Mouse (Mus musculus) adrenal gland, postnatal 36 days (tissue): Measurements from ENCODE around the gene Tmem51. TPM values are rescaled to one million over a fixed set of nuclear protein-coding genes. Genes with fewer than 3 reads are reported as not detected.
A peak's percentile ranks its signal among the peaks of the same experiment; 100 is the strongest.
"Not testable (repeated sequence)": the region's sequence is repeated elsewhere in the genome, so short reads cannot be mapped to it uniquely, and the experiment has no call there.

Source experiments
- DNase-seq, 2 experiments: peaks; one replicate each; pipeline ENCODE4 v3.0.0; 2021; ENCODE audit warnings: mixed read lengths in 1 of 2
- total RNA-seq, 2 experiments: library from RNA; stranded (reverse); gene quantifications; 2 replicates each; pipeline ENCODE4 v1.2.3; 2021

Tmem51 gene
- total RNA-seq, 2 experiments from 2014 or later: 4.9 to 5.0 TPM

DNA sequence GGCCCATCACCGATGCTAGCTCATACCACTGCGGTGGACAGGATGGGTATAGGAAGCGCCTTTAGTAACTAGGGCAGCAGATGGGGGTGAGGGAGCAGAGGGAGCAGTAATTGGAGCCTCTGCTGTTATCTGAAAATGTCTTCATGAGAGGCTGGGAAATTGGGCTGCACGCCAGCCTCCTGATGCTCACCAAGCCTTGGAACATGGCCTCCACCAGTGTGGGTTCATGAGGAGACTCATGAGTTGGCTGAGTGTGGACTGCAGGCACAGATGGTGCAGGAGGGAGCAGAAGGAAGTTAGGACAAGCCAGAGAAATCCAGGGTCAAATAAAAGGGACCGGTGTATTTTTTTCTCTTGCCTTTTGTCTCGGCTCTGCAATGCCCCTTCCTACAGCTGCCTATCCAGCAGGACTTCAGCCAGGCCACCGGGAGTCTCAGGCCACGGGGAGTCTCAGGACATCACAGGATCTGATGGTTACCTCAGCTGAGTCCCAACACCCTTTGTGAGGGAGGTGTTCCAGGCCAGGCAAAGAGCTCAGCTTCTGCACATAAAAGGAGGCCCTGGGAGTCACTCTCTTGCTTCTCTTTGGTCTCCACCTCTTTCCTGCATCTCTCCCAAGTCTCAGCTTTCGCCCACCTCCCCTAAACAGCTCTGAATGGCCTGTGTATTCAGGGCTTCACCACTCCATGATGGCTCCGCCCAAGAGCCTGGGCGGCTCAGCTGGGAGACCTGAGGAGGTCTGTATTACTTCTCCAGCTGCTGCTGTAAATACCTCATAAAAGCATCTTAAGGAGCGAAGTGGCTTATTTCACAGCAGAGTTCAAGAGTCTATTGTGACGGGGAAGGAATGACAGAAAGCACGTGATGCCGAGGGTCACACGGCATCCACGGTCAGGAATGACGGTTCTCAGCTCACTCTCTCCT, 23.4 kb downstream of the Tmem51 start:
- DNase-seq: no peak

DNA sequence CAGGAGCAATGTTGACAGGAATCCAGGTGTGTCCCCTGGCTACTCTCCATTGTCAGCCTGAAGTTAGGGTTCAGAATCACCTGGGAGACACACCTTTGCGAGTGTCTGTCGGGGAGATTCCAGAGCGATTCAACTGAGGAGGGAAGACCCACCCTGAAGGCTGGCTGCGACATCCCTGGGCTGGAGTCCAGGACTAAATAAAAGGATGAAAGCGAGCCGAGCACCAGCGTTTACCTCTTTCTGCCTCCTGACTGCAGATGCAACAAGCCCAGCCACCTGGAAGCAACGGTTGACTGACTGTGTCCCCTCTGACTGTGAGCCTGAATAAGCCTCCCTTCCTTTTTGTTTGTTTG, 24.3 kb downstream of the Tmem51 start:
- DNase-seq: no peak

DNA sequence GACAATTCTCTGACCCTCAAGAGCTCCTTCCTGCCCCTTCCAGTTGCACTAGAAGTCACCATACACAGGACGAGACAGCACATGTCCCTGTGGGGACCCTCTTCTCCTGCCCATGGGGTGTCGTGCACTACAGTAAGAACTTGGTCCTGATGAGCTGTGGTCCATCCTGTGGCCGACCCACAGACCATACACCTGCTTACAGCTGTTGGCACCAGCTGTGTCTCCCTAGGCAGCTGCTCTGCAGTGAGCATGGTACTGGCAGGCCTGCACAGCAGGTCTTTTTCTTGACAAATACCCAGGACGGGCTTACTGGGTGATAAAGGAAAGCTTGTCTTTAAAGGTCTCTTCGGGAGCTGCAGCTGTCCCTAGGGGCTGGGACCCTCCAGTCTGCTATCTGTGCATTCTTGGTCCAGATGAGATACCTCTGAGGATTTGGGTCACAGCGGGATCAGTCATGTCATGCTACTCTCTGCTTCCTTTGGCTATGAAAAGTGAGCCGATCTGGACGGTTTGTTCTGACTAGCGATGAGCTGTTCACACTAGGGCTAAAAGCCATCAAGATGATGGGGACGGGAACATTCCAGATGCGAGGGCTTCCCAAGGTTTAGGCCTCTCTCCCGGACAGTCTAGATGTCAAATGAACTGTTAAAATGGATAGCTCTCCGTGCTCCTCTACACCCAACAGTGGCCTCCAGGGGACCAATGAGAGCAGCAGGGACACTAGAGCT, 24.8 kb downstream of the Tmem51 start:
- no peak for DNase-seq

DNA sequence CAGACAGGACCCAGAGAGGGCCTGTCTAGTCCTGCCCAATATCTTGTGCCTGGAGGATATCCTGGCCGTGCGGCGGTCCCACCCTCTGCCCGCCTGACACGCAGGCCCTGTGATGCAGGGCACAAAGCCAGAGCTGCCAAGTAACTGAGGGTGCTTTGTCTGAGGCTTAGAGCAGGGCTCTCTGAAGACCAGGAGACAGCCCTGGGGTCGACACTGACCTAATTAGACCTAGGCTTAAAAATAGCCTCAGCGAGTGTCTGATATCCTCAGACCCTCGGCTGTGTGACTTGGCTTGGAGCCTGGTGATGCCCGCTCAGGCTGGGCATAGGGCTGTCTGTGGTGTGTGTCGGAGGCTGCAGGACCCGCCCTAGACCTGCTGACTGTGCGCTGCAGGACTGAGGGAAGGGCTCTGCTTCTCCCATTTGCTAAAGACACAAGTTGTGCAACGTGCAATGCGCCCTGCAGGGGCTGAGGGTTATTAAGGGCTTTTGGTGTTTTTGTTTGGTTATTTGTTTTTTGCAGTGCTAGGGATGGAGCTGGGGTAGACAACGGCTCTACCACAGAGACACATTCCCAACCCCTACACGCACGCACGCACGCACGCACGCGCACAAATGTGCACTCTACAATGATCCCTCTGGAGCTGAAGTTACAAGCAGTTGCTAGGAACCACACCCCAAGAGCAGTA, 26.4 kb downstream of the Tmem51 start:
- DNase-seq: no peak

DNA sequence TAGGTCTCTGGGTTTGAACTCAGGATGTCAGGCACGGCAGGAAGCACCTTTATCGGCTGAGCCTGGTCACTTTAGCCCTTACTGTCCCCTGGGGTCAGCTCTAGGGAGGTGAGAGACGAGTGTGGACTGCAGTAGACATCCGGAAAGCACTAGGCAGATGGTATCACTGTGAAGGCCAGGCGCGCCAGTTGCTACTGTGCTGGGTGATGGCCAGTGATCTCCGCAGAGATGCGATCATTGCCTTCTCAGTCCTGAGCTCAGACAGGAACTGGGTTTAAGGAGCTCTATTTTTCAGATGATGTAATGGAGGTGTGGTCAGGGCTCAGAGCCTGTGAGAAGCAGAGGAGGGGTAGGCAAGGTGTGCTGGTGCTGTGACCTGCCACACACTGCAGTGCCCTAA, 28.5 kb downstream of the Tmem51 start:
- DNase-seq: no peak

DNA sequence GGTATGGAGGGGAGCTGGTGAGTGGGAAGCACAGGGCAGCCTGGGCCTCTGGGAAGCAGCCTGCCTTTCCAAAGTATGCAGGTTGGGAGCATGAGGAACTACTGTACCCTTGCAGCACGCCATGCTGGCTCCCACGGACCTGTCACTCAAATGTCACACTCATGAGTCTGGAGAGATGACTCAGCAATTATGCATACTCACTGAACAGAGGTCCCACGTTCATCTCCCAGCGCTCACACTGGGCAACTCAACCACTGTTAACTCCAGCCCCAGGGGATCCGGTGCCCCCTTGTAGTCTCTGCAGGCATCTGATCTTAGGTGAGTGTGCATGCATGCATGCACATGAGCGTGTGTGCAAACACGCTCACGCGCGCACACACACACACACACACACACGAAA, 29.5 kb downstream of the Tmem51 start:
- DNase-seq: no peak

DNA sequence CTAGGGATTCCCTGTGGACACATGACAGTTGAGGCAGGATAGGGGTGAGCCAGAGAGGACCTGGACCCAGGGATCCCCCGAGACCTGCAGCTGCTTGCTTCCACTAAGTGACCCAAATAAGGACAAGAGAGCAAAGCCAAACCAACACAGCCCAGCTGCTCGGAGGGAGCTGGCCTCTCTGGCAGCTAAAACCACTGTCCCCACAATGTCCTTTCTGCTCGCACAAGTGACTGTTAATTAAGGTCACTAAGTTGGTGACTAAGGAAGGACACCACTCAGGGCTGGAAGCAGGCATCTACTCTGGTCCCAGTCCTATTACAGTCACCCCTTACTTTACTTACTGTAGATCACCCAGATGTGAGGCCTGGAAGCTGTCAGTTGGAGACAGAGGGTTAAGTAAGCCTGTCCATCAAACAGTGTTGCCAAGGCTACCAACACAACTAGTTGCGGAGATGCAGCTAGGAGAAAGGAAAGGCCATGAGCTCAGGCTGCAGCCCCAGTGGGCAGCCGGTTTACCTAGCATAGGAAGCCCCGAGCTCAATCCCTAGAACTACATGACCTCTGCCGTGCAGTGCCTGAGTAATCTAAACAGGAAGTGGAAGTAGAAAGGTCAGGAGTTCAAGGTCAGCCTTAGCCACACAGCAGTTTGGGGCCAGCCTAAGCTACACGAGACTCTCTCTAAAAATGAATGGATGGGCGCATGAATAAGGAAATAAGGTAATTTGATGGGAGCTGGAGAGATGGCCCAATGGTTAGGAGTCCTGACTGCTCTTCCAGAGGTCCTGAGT, 30.2 kb downstream of the Tmem51 start:
- no peak for DNase-seq

DNA sequence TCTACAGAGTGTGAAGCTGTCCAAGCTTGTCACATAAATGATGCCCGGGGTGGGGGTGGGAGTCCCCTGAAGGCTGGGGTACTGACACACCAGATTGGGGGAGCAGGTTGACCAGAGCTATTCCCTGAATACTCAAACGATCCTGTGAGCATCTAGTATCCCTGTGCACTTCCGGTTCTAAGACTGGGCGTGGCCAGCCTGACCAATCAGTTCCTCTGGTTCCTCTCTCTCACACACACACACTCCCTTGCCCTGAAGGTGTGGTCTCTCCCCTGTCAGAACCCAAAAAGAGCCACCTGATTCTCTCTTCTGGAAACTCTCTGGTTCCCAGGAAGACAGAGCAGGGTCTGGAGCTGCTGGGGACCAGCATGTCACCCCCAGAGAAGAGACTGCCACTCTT, 30.8 kb downstream of the Tmem51 start:
- DNase-seq: no peak

DNA sequence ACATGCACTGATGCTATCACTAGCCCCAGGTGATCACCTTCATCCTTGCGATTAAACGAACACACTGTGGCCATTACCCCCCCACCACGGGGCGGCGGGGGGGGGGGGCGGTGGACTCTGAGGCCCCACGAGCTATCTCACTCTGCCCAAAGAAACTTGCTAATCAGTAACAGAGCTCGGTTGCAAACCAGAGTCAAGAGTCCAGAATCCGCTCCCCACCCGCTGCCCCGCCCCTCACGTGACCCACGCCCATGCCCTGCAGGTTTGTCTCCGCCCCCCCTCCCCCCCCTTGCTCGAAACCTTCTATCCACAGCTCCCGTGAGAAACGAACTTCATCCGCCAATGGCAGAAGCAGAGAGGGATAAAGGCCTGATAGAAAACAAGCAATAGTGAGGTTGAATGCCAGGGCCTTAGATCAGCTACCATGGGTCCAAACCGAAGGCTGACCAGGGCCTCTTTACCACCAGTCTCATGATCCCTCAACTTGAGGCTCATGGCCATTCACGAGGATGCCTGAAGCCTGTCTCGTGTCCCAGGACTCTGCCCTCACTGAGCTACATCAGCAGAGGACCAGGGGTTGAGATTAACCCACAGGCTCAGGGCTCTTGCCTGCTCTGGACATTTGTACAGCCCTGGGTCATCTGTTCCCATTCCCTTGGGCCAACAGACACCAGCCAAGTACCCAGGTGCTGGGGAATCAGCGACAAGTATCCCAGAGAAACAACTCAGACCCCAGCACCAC, 31.5 kb downstream of the Tmem51 start:
- DNase-seq: no peak

DNA sequence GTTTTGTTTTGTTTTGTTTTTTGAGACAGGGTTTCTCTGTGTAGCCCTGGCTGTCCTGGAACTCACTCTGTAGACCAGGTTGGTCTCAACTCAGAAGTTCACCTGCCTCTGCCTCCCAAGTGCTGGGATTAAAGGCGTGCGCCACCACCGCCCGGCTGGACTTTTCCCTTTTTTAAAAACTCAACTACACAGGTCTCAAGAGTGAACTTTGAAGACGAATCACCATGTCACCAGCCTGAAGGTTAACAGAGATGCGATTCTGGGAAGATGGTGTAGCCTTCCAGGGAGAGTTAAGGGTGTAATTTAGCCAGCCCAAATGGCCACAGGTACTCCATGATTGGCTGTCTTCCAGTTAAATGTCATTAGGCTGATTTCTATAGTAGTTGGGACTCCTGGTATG, 32.2 kb downstream of the Tmem51 start:
- DNase-seq: not testable (repeated sequence)

DNA sequence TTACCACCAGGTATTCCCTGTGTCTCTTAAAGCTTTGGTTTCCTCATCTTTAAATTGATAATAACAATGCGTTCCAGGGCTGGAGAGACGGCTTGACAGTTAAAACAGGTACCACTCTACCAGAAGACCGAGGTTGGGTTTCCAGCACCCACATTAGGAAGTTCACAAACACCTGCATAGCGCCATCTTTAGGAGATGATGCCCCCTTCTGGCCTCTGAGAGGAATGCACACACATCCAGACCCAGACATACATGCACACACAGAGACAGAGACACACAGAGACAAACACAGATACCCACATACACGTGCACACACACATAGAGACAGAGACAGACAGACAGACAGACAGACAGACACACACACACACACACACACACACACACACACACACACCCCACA, 34.1 kb downstream of the Tmem51 start:
- DNase-seq: no peak

DNA sequence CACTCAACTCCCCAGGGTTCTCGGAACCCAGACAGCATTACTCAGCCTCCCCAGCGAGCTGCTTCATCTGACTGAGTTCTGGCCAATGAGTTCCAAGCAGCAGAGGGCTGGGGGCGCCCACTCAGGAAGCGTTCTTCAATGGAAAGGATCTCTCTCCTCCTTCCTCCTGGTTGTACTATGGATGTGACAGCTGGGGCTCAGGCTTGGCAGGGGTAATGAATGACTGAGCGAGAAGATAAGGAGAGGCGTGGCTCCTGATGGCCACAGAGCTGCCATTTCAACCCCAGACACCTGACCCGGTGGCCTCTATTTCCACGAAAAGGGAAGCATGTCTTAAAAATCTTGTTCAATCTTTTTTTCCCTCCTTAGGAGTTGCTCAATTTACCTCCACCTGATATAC, 35.7 kb downstream of the Tmem51 start:
- no peak for DNase-seq

DNA sequence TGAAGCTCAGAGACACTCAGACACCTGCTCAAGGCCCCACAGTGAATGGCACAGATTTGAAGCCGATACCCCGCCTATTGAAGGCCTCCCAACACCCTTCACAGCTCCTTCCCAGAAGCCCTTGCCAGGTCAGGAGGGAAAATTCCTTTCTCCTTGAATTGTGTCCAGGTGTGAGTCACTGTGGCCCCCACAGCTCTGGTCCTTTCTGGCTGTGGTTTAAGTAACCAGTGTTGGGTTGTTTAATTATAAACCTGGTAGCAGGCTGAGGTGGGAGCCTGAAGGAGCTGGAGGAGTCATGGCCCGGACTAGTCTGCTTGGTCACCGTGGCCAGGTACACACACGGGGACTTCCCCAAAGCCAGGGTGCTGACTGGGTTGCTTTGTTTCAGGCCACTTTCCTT, 37.1 kb downstream of the Tmem51 start:
- DNase-seq: peak in 1 of 2 experiments; percentile 28

DNA sequence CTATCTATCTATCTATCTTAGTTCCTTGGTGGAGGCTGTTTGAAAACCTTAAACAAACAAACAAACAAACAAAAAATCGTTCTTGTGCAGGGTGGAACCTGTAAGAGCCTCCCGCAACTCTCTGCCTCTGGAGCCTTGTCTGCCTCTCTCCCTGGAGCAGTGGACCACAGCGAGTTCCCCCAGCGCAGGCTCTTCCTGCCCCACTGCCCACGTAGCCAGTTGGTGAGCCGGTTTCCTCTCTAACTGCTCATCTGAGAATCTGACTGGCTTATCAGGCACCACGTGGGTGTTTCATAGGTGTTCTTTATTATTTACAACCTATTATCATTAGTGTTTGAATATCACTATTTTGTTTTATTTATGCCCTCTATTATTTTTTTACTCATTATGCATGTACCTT, 37.6 kb downstream of the Tmem51 start:
- DNase-seq: no peak

DNA sequence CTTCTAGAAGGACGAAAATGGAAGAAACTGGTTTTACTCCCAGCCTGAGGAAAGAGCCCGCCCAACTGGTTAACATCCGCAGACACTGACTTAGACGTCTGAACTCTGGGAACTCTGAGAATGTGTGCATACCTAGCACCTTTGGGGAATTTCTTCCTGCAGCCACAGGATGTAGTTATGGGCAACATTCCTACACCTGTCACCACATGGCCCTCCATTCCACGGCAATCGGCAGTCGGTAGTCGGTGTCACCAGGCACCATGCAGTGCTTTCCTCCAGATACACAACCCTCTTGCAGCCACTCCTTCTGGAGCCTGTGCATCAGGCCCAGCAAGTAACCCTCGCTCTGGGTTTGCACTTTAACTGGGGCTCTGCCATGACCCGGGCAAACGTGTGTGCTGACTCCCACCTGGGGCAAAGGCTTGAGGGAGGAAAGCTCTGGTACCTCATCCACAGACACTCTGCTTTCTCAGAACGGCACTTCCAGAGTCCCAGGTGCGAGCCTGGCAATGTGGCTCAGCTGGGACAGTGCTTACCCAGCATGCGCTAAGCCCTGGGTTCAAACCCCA, 38.4 kb downstream of the Tmem51 start:
- no peak for DNase-seq

DNA sequence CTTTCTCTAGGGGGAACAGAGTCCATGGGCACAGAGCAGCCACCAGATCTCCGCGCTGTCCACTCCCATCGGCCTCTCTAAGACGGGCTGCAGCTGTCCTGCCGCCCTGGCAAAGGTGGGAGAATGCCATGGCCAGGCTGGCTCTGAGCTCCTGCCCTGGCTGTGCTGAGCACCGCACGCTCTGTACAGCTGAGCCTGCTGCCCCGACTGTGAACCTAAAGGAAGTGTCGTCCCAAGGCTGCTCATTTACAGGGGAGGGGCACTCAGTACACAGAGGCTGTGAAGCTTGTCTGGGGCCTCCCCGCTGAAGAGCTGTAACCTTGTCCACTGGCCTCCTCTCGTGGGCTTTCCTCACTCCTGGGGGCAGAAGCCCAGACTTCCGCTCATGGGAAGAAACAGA, 39.7 kb downstream of the Tmem51 start:
- DNase-seq: no peak

DNA sequence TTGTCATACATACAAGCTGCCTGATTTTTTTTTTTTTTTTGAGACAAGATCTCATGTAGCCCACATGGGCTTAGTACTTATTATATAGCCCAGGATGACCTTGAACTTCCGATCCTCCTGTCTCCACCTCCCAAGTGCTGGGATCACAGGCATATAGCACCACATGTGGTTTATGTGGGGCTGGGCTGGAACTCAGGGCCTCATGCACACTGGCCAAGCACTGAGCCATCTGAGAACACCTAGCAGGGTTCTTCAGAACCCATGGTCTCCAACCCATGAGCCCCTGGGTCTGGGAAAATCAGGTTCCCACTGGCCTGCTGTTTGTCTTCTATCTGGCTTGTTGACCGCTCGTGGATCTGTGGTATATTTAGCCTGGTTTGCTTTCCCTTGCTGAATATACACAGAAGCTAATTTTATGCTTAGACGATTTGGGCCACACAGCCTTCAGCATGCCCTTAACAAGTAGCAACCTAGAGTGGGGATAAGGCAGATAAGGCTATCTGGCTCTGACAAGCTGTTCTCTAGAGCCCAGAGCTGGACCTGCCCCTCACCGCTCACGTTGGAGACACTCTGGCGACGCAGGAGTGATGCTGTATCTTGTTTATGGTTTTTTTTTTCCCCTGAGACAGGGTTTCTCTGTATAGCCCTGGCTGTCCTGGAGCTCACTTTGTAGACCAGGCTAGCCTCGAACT, 44.3 kb downstream of the Tmem51 start:
- no peak for DNase-seq

DNA sequence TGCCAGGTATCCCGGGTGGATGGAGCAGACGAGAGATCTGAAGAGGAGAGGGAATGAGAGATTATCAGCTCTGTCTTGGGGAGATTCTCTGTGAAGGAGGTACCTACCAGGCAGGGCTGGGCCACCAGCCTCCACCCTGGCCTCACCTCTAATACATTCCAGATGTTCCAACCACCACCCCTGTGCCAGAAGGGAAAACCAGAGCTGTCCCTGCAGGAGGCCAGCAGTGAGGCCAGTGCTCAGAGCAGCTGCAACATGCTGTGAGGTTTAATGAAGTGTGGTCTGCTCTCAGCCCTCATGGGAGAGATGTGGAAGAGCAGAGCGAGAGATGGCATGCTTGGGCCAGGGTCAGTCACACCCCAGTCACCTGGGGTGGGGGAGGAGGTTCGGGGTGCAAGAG, 46.2 kb downstream of the Tmem51 start:
- DNase-seq: no peak

DNA sequence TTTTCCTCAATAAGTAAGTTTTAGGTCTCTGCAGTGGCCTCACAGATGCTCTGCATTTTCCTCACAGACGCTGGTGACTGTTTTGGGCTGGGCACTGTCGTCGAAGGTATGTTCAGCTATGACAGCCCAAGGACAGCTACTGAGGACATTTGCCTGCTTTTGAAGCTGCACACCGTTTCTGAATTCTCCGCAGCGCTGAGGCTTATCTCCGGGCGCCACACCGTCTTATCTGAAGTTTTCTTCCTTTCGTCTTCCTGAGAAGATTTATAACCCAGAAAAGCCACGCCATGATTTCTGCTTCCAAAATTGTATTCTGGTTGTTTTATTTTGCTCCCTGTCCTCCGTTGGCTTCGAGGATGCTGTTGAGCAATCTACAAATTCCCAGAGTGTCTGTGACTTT, 55.6 kb downstream of the Tmem51 start:
- peak in 1 of 2 experiments; percentile 19 for DNase-seq

DNA sequence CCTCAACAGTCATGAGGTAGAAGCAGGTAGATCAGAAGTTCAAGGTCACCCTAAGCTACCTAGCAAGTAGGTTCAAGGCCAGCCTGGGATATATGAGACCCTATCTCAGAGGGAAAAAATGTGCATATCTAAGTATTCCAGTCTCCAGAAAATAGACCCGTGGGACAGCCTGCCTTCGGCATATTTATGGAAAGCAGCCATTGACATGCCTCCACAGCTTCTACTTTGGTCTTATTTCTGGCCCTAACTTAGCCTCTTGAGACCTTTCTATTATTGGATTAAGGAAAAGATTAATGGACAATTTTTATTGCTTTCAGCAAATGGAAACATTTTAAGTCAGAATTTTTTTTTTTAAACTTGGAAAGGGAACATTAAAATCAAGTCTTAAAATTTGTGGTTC, 57.1 kb downstream of the Tmem51 start:
- DNase-seq: no peak

DNA sequence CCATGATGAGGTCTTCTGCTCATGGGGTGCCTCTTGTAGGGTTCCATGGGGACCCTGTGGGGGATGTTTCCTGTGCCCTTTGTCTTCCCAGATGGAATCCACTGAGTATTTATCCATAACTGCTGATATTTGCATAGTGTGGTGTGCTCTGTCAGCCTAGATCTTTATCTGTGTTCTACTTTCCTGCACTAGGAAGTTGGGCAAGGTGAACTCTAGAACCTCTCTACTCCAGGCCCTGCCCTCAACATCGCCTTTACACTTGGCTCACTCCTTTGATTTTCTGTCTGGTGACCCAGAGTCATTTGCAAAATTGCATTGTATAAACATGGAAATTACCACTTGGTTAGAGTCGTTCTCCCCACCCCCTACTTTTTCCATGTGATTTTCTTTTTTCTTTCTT, 59.6 kb downstream of the Tmem51 start:
- DNase-seq: no peak
